Mouse (Mus musculus) bone marrow, adult 2 months (tissue): ENCODE results near the gene Trpm6.

Experiments
- CTCF ChIP-seq: fragments of 200-500 bp; IDR thresholded peaks from 2 replicates; pipeline ENCODE4 v1.5.1; 2011; ENCODE audit warnings: low read length, control low read depth; ENCODE audit not compliant: control insufficient read depth, insufficient read depth
- POLR2A ChIP-seq: fragments of 200-500 bp; IDR thresholded peaks from 2 replicates; pipeline ENCODE4 v1.6.1; 2011; ENCODE audit warnings: low read depth, mild to moderate bottlenecking, control low read depth, low read length, borderline replicate concordance; ENCODE audit not compliant: control insufficient read depth

- TF ChIP-seq CTCF = no peak
- TF ChIP-seq POLR2A = no peak
Observed at GRCm38 (mm10) chr19:18725186-18725585, 24.6 kb upstream of the Trpm6 start.
